Mouse (Mus musculus) gastrocnemius, adult 8-10 months (tissue): ENCODE data around the gene Cd300lf. TPM values are rescaled to one million over a fixed set of nuclear protein-coding genes. Genes with fewer than 3 reads are reported as not detected.

Experiments used
- DNase-seq, 2 experiments: peaks; one replicate each; pipeline ENCODE4 v3.0.0; 2022; ENCODE audit warnings: low spot score in 2 of 2
- total RNA-seq, 4 experiments: library from RNA; stranded (reverse); gene quantifications; 2 replicates each; pipeline ENCODE4 v1.2.4; 2022

Cd300lf gene
- total RNA-seq, 4 experiments from 2014 or later, result 0.07 TPM; not detected in 3

DNA sequence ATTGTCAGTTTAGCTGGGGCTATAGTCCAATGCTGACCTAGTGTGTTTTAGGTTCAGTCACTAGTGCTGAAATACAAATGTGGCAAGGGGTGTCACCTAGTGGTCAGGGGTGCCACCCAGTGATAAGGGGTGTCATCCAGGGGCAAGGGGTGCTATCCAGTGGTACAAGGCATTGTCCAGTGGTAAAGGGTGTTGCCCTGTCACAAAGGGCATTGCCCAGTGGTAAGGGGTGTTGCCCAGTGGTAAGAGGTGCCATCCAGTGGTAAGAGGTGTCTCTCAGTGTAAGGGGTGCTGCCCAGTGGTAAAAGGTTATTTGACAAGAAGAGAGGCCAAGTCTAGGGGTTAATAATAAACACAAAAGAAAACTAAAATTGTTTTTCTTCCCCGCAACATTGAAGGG is 56.4 kb downstream of the Cd300lf start:
- DNase-seq, result no peak

- no peak for DNase-seq
These were observed 57.9 kb downstream of the Cd300lf start for GRCm38 (mm10) chr11:115075859-115076258.

GRCm38 (mm10) chr11:115075407-115075806 is 58.4 kb downstream of the Cd300lf start:
- DNase-seq, result no peak

DNA sequence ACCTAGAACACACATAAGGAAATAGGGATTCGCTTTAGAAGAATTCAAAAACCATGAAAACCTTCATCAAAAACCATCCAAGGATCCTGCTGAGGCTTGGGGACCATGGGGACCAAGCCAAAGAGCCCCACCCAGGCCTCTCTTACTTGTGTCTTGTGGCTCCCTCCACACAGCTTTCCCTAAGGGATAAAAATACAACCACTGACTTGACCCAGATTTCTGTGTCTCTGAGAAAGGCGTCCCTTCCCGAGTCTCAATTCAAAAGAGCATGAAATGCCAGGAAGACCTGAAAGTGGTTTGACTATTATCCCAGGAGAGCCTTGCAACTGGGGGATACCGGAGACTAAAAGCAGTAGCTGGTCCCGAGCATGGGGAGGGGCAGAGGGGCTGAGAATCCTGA is 60.8 kb downstream of the Cd300lf start:
- no peak for DNase-seq

- peak; percentile 12 to 28 for DNase-seq
These were observed 62.0 kb downstream of the Cd300lf start for GRCm38 (mm10) chr11:115071631-115072294.

GRCm38 (mm10) chr11:115071015-115071551 is 62.7 kb downstream of the Cd300lf start:
- no peak for DNase-seq

- DNase-seq, result no peak
These were observed 67.0 kb downstream of the Cd300lf start for GRCm38 (mm10) chr11:115066768-115067167.

Other genes starting within 250 kb of the Cd300lf start
- gene Cd300a, start 244.0 kb downstream of the Cd300lf start, total RNA-seq, result under 1 TPM; 0.29 to 0.54 (median 0.34) TPM
- gene Cd300lb, start 199.6 kb downstream of the Cd300lf start, total RNA-seq, result under 1 TPM; 0.12 to 0.17 (median 0.16) TPM
- gene Cd300c, start 164.8 kb downstream of the Cd300lf start, total RNA-seq, result not detected
- under 1 TPM; 0.10 to 0.34 (median 0.21) TPM for gene Cd300ld, start 144.1 kb downstream of the Cd300lf start, total RNA-seq
- under 1 TPM in 1 of 4 experiments, not detected in 3; 0.27 TPM for gene Cd300c2, start 132.1 kb downstream of the Cd300lf start, total RNA-seq
- not detected for gene Cd300ld2, start 117.8 kb downstream of the Cd300lf start, total RNA-seq
- gene Cd300ld4, start 107.0 kb downstream of the Cd300lf start, total RNA-seq, result under 1 TPM in 1 of 4 experiments, not detected in 3; 0.74 TPM
- gene Cd300ld5, start 96.2 kb downstream of the Cd300lf start, total RNA-seq, result 1 to 10 TPM in 1 of 4 experiments, under 1 TPM in 2, not detected in 1; 0.29 to 2.7 (median 0.77) TPM
- gene Cd300ld3, start 85.6 kb downstream of the Cd300lf start, total RNA-seq, result 1 to 10 TPM in 2 of 4 experiments, under 1 TPM in 2; 0.29 to 2.9 (median 1.2) TPM
- under 1 TPM in 1 of 4 experiments, not detected in 3; 0.13 TPM for gene Cd300e, start 71.8 kb downstream of the Cd300lf start, total RNA-seq
- under 1 TPM in 2 of 4 experiments, not detected in 2; 0.13 to 0.15 TPM for gene Rab37, start 42.6 kb downstream of the Cd300lf start, total RNA-seq
- 1 to 10 TPM; 1.3 to 2.0 (median 1.5) TPM for gene Slc9a3r1, start 29.3 kb upstream of the Cd300lf start, total RNA-seq
- 1 to 10 TPM; 4.3 to 7.2 (median 6.3) TPM for gene Tmem104, start 53.5 kb upstream of the Cd300lf start, total RNA-seq
- gene Nat9, start 53.9 kb upstream of the Cd300lf start, total RNA-seq, result 10 to 100 TPM; 13.3 to 16.6 (median 15.8) TPM
- gene Grin2c, start 133.3 kb upstream of the Cd300lf start, total RNA-seq, result under 1 TPM; 0.05 to 0.16 (median 0.14) TPM
- gene Fdxr, start 143.1 kb upstream of the Cd300lf start, total RNA-seq, result 1 to 10 TPM; 2.4 to 4.1 (median 2.7) TPM
- 1 to 10 TPM; 2.7 to 5.7 (median 4.6) TPM for gene Fads6, start 163.7 kb upstream of the Cd300lf start, total RNA-seq
- gene Otop2, start 173.2 kb upstream of the Cd300lf start, total RNA-seq, result not detected
- under 1 TPM; 0.15 to 0.34 (median 0.24) TPM for gene Ush1g, start 188.0 kb upstream of the Cd300lf start, total RNA-seq
- gene Otop3, start 200.7 kb upstream of the Cd300lf start, total RNA-seq, result not detected
- gene Hid1, start 233.8 kb upstream of the Cd300lf start, total RNA-seq, result 1 to 10 TPM in 2 of 4 experiments, under 1 TPM in 2; 0.68 to 2.7 (median 1.2) TPM
- gene Cdr2l, start 247.9 kb upstream of the Cd300lf start, total RNA-seq, result 1 to 10 TPM in 3 of 4 experiments, under 1 TPM in 1; 0.77 to 1.6 (median 1.1) TPM